Mouse (Mus musculus): ENCODE measurements at regions not wholly inside any gene's neighbourhood (a gene's known extent, or its start where the extent isn't known, plus 50 kb on each side); places are given as distances from the start of the nearest gene placed in this dataset.

GRCm38 (mm10) chr2:56991821-56992220 lies 132.0 kb downstream of the Nr4a2 start:
- no peak for TF ChIP-seq MAFK (IDR thresholded peaks at IDR 0.05; ENCODE audit: insufficient read depth, low read depth, low read length)
- no peak for TF ChIP-seq ZNF384 (IDR thresholded peaks at IDR 0.05; ENCODE audit: low read depth, low read length)
- TF ChIP-seq HCFC1 (IDR thresholded peaks at IDR 0.05; ENCODE audit: borderline replicate concordance, insufficient read depth, low read length) = no peak
- no peak for TF ChIP-seq CHD2 (IDR thresholded peaks at IDR 0.05; ENCODE audit: low read depth, low read length)
- TF ChIP-seq ZC3H11A (IDR thresholded peaks at IDR 0.05; ENCODE audit: borderline replicate concordance, low read depth, low read length) = no peak
